Mouse (Mus musculus) neural tube, embryonic 14.5 days (tissue): ENCODE results near the gene Gm11444. TPM values are rescaled to one million over a fixed set of nuclear protein-coding genes. Genes with fewer than 3 reads are reported as not detected.

Experiments used
- ATAC-seq: fragments of 200-750 bp; cut with Nextera tagmentation; 2 replicates; pipeline ENCODE4 v1.8.0; 2017; ENCODE audit warnings: low read depth, mild to moderate bottlenecking, moderate TSS enrichment, moderate library complexity
- H3K27ac ChIP-seq: fragments of 300-500 bp; sonication (generic); 2 replicates; pipeline ENCODE4 v1.5.1; 2014; ENCODE audit warnings: low read depth, mild to moderate bottlenecking, control low read depth, low read length, moderate library complexity, mixed read lengths
- H3K27me3 ChIP-seq: fragments of 300-500 bp; sonication (generic); 2 replicates; pipeline ENCODE4 v1.6.1; 2014; ENCODE audit warnings: low read length; ENCODE audit not compliant: control insufficient read depth, insufficient read depth
- H3K36me3 ChIP-seq: fragments of 300-500 bp; sonication (generic); 2 replicates; pipeline ENCODE4 v1.6.1; 2014; ENCODE audit warnings: low read length, mixed read lengths; ENCODE audit not compliant: control insufficient read depth, insufficient read depth
- H3K4me1 ChIP-seq: fragments of 300-500 bp; sonication (generic); 2 replicates; pipeline ENCODE4 v1.6.1; 2014; ENCODE audit warnings: low read length; ENCODE audit not compliant: control insufficient read depth, insufficient read depth
- H3K4me2 ChIP-seq: fragments of 300-500 bp; sonication (generic); 2 replicates; pipeline ENCODE4 v1.6.1; 2014; ENCODE audit warnings: mild to moderate bottlenecking, low read depth, low read length, control low read depth
- H3K4me3 ChIP-seq: fragments of 300-500 bp; sonication (generic); 2 replicates; pipeline ENCODE4 v1.5.1; 2014; ENCODE audit warnings: low read depth, low read length, control low read depth, mixed read lengths
- H3K9ac ChIP-seq: fragments of 300-500 bp; sonication (generic); replicated peaks from 2 replicates; pipeline ENCODE4 v1.6.1; 2014; ENCODE audit warnings: low read depth, mild to moderate bottlenecking, control low read depth, low read length, mixed read lengths
- H3K9me3 ChIP-seq: fragments of 300-500 bp; sonication (generic); 2 replicates; pipeline ENCODE4 v1.6.1; 2016; ENCODE audit warnings: low read length; ENCODE audit not compliant: control insufficient read depth
- WGBS: fragments of 180-500 bp; shearing (Covaris S2); extraction: QIAGEN DNeasy Blood & Tissue Kit; methylation state at CpG from one replicate; pipeline ENCODE4 v1.1.7; 2014; 5-methylcytosine and 5-hydroxymethylcytosine counted together
- polyA plus RNA-seq: library from polyadenylated mRNA; unstranded; fragments of >200 nt; fragmentation: Nextera tagmentation; extraction: Ambion mirVana; gene quantifications from 2 replicates; pipeline ENCODE4 v1.2.1, GENCODE M21; 2014

Gene Gm11444
- polyA plus RNA-seq, 1 experiment from 2014 or later = not detected

- Histone ChIP-seq H3K27me3 (peaks cover 58% of the 10 kb centered on the region), H3K9me3 (no peaks in the 10 kb centered on the region), H3K4me1 (peaks cover 9% of the 10 kb centered on the region), H3K9ac (no peak overlapping the region), H3K27ac (no peak overlapping the region), H3K36me3 (no peaks in the 10 kb centered on the region), H3K4me3 (peak overlapping the region; percentile 16; the same call in 1 of the 2 replicates), H3K4me2 (peak overlapping the region; percentile 24; the same call in 1 of the 2 replicates)
- WGBS = 8% methylated on average over 20 of the region's 20 CpGs
- ATAC-seq = no peak
Measured at GRCm38 (mm10) chr11:85838424-85839257, 11.5 kb downstream of the Gm11444 start.

GRCm38 (mm10) chr11:85837648-85838423, 12.3 kb downstream of the Gm11444 start:
- H3K9me3 ChIP-seq = no peaks in the 10 kb centered on the region
- peak overlapping the region; percentile 24; the same call in 1 of the 2 replicates for H3K4me2 ChIP-seq
- peak overlapping the region; percentile 25; the same call in 1 of the 2 replicates for H3K9ac ChIP-seq
- H3K4me3 ChIP-seq = peak overlapping the region; percentile 16; the same call in 1 of the 2 replicates
- no peak for ATAC-seq
- peaks cover 9% of the 10 kb centered on the region; the same call in 1 of the 2 replicates for H3K4me1 ChIP-seq
- no peak overlapping the region for H3K27ac ChIP-seq
- no peaks in the 10 kb centered on the region for H3K36me3 ChIP-seq
- WGBS = under 1% methylated on average over 64 of the region's 67 CpGs
- peaks cover 54% of the 10 kb centered on the region for H3K27me3 ChIP-seq

GRCm38 (mm10) chr11:85837291-85837647, 12.9 kb downstream of the Gm11444 start:
- H3K27ac ChIP-seq = no peak overlapping the region
- peaks cover 51% of the 10 kb centered on the region for H3K27me3 ChIP-seq
- no peaks in the 10 kb centered on the region for H3K36me3 ChIP-seq
- WGBS = 1% methylated on average over 18 of the region's 18 CpGs
- no peak overlapping the region for H3K9ac ChIP-seq
- no peaks in the 10 kb centered on the region for H3K9me3 ChIP-seq
- H3K4me3 ChIP-seq = peak overlapping the region; percentile 16; the same call in 1 of the 2 replicates
- peaks cover 10% of the 10 kb centered on the region; the same call in 1 of the 2 replicates for H3K4me1 ChIP-seq
- H3K4me2 ChIP-seq = peak overlapping the region; percentile 24; the same call in 1 of the 2 replicates
- no peak for ATAC-seq

GRCm38 (mm10) chr11:85836523-85837290, 13.4 kb downstream of the Gm11444 start:
- H3K4me1 ChIP-seq = peaks cover 10% of the 10 kb centered on the region; the same call in 1 of the 2 replicates
- H3K36me3 ChIP-seq = no peaks in the 10 kb centered on the region
- ATAC-seq = no peak
- no peak overlapping the region for H3K27ac ChIP-seq
- H3K4me3 ChIP-seq = peak overlapping the region; percentile 11
- peaks cover 53% of the 10 kb centered on the region for H3K27me3 ChIP-seq
- H3K9me3 ChIP-seq = no peaks in the 10 kb centered on the region
- H3K9ac ChIP-seq = no peak overlapping the region
- WGBS = 3% methylated on average over 32 of the region's 32 CpGs
- H3K4me2 ChIP-seq = peak overlapping the region; percentile 2; the same call in 1 of the 2 replicates

GRCm38 (mm10) chr11:85835753-85836522, 14.2 kb downstream of the Gm11444 start:
- peaks cover 10% of the 10 kb centered on the region; the same call in 1 of the 2 replicates for H3K4me1 ChIP-seq
- WGBS = 6% methylated on average over 16 of the region's 16 CpGs
- H3K27me3 ChIP-seq = peaks cover 56% of the 10 kb centered on the region
- no peak for ATAC-seq
- H3K27ac ChIP-seq = no peak overlapping the region
- H3K4me2 ChIP-seq = peak overlapping the region; percentile 20; the same call in 1 of the 2 replicates
- H3K4me3 ChIP-seq = peak overlapping the region; percentile 11
- no peak overlapping the region for H3K9ac ChIP-seq
- H3K36me3 ChIP-seq = no peaks in the 10 kb centered on the region
- no peaks in the 10 kb centered on the region for H3K9me3 ChIP-seq

- ATAC-seq = no peak
- peak overlapping the region; percentile 29 for H3K4me3 ChIP-seq
- WGBS = 6% methylated on average over 9 of the region's 9 CpGs
- no peak overlapping the region for H3K27ac ChIP-seq
- 0 out of 2 replicates have a peak, but pooled peaks cover 6% of the 10 kb centered on the region for H3K4me1 ChIP-seq
- H3K9me3 ChIP-seq = no peaks in the 10 kb centered on the region
- H3K36me3 ChIP-seq = no peaks in the 10 kb centered on the region
- peak overlapping the region; percentile 20; the same call in 1 of the 2 replicates for H3K4me2 ChIP-seq
- H3K27me3 ChIP-seq = peaks cover 54% of the 10 kb centered on the region
- 0 out of 2 replicates have a peak overlapping the region, but pooled peaks have one; percentile 26 for H3K9ac ChIP-seq
Measured at GRCm38 (mm10) chr11:85835001-85835752, 15.0 kb downstream of the Gm11444 start.

- no peak overlapping the region for H3K27ac ChIP-seq
- no peaks in the 10 kb centered on the region for H3K9me3 ChIP-seq
- H3K4me2 ChIP-seq = peak overlapping the region; percentile 20; the same call in 1 of the 2 replicates
- 0 out of 2 replicates have a peak, but pooled peaks cover 6% of the 10 kb centered on the region for H3K4me1 ChIP-seq
- no peaks in the 10 kb centered on the region for H3K36me3 ChIP-seq
- H3K4me3 ChIP-seq = peak overlapping the region; percentile 29
- no peak overlapping the region for H3K9ac ChIP-seq
- WGBS = 3% methylated on average over 17 of the region's 17 CpGs
- H3K27me3 ChIP-seq = peaks cover 52% of the 10 kb centered on the region
- ATAC-seq = no peak
Measured at GRCm38 (mm10) chr11:85834386-85834931, 15.7 kb downstream of the Gm11444 start.
